Mouse (Mus musculus) lung, adult 2 months (tissue): ENCODE results near the gene Prkcsh.

ENCODE experiments used
- CTCF ChIP-seq: fragments of 200-500 bp; IDR thresholded peaks from 2 replicates; pipeline ENCODE4 v1.5.1; 2011; ENCODE audit warnings: mild to moderate bottlenecking, low read length, control low read depth; ENCODE audit not compliant: insufficient read depth
- POLR2A ChIP-seq: fragments of 200-500 bp; IDR thresholded peaks from 2 replicates; pipeline ENCODE4 v1.6.1; 2011; ENCODE audit warnings: low read depth, mild to moderate bottlenecking, control low read depth, low read length, borderline replicate concordance; ENCODE audit errors: extremely low read depth

DNA sequence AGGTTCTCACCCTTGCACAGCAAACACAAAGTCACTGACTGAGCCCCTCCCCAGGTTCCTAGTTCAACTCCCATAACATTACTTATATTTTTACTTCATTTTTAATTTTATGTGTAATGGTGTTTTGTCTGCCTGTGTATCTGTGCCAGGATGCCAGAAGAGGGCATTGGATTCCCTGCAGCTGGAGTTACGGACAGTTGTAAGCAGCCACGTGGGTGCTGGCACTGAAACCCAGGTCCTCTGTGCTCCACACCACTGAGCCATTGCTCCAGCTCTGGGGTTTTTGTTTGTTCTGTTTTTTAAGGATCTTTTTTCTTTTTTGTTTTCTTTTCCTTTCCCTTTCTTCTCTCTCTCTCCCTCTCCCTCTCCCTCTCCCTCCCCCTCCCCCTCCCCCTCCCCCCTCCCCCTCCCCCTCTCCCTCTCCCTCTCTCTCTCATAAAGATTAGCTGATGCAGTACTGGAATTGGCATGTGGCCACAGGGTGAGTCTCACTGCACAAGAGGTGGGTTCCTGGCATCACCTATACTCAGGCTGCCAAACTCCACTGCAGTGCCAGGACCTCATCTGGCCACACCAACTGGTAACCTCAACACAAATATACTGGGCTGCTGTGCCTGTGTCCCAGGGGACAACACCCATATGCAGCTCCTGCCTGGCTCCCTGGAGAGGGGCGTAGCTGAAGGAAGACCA lies 6.3 kb upstream of the Prkcsh start:
- TF ChIP-seq CTCF (no peak), POLR2A (no peak)
